Mouse (Mus musculus): ENCODE data around the gene Tmem120a.

- no peak for TF ChIP-seq CTCF (IDR thresholded peaks at IDR 0.05; ENCODE audit: low read depth, low read length)
- TF ChIP-seq POLR2A (IDR thresholded peaks at IDR 0.05; ENCODE audit: borderline replicate concordance, low read depth, low read length), result no peak
Observed at GRCm38 (mm10) chr5:135776546-135776945, 32.3 kb upstream of the Tmem120a start.
